Comparison of ENCODE assay signal across 12 mouse cellular contexts in the genomic region with DNA sequence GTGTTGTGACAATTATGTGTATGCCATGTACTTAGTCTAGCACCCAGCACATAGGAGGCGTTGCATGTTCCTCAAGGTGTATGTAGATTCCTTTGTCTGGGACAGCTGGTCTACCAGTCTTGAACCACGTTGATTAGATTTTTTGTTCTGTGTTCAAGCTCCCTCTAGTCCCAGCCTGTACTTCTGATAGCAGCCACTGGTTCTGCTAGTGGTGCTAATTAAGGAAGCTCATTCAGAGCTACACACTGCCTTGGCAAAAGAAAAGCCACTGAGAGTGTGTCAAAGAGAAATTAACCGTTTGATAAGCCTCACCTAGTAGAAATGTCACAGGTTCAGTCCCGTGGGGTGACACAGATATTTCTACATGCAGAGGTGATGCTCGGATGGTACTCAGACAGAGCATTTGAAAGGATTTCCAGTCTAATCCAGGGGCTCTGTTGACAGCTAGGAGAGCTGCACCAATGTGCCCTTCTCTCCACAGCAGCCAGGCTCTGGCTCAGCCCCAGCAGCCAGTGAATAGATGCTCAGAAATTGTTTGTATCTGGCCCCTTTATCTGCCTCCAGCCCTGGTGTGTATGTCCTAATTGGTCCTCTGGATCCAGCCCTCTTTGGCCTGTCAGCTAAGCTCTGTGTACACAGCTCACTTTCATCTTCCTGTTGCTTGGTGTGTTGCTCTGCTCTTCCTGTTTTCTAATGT.
DNase-seq lines count a peak whose midpoint lies in the region; ATAC-seq and TF ChIP-seq lines count a peak whose summit lies in the region.
"Had no signal": no experiment of that assay in that cellular context is flagged by ENCODE, and none has a peak within 500 bp of the region (broad histone marks: within the 10 kb centered on the region; RNA-seq: fewer than 3 reads in every experiment).

No protein-coding gene starts in this region.

- peak; percentile 51 for DNase-seq in Muller cell, postnatal 12 days (ENCODE audit: inconsistent ontology term)
- peak; percentile 66 for DNase-seq in forebrain, embryonic 11.5 days (ENCODE audit: low spot score)
- DNase-seq in layer of hippocampus, adult 8-10 months (ENCODE audit: low spot score in 2 of 2): peak; percentile 68 to 75
- no peak for DNase-seq in heart, postnatal 25 days (ENCODE audit: low spot score)
- DNase-seq in adrenal gland, postnatal 36 days: no peak
- DNase-seq in adrenal gland, postnatal 10 days: no peak
- DNase-seq in kidney, adult 2 months: no peak
- DNase-seq: adrenal gland, adult 8-10 months; kidney, postnatal 14 days had no signal

- no peaks in the 10 kb centered on the region for H3K4me1 ChIP-seq in forebrain, embryonic 11.5 days (replicated peaks; ENCODE audit: control insufficient read depth, insufficient read depth, low read length)
- H3K4me1 ChIP-seq in midbrain, embryonic 15.5 days: peaks cover 11% of the 10 kb centered on the region
- H3K4me1 ChIP-seq in kidney, adult 2 months (ENCODE audit: control insufficient read depth, insufficient read depth, low read length): no peaks in the 10 kb centered on the region
- H3K4me1 ChIP-seq: embryonic facial prominence, embryonic 12.5 days had no signal

- TF ChIP-seq POLR2A in kidney, adult 2 months (IDR thresholded peaks at IDR 0.05; ENCODE audit: low read depth, low read length): no peak

- peak overlapping the region; percentile 47 for H3K27ac ChIP-seq in forebrain, embryonic 11.5 days (ENCODE audit: low read depth, low read length)
- H3K27ac ChIP-seq in midbrain, embryonic 15.5 days: peak overlapping the region; percentile 60
- no peak overlapping the region for H3K27ac ChIP-seq in kidney, adult 2 months (ENCODE audit: insufficient read depth, low read depth, low read length)
- H3K27ac ChIP-seq: embryonic facial prominence, embryonic 12.5 days; heart, embryonic 13.5 days had no signal

- intact Hi-C loops in heart, postnatal 25 days (cut with DNase I): no loop called here

- TF ChIP-seq CTCF in kidney, adult 2 months (conservative IDR thresholded peaks at IDR 0.05; ENCODE audit: insufficient read depth, insufficient read length, low read depth, low read length): no peak

- no peak overlapping the region for H3K9ac ChIP-seq in forebrain, embryonic 11.5 days (ENCODE audit: low read length)
- H3K9ac ChIP-seq in midbrain, embryonic 15.5 days: no peak overlapping the region
- H3K9ac ChIP-seq: embryonic facial prominence, embryonic 12.5 days; heart, embryonic 13.5 days had no signal

- WGBS in forebrain, embryonic 11.5 days: 57% methylated on average over 5 of the region's 5 CpGs
- WGBS in midbrain, embryonic 15.5 days: 57% methylated on average over 5 of the region's 5 CpGs
- 84% methylated on average over 5 of the region's 5 CpGs for WGBS in kidney, adult 2 months

- ATAC-seq in forebrain, embryonic 11.5 days (replicated peaks; ENCODE audit: low FRiP score): peak; percentile 91
- peak; percentile 93 for ATAC-seq in midbrain, embryonic 15.5 days (replicated peaks)

- H3K4me3 ChIP-seq in forebrain, embryonic 11.5 days (ENCODE audit: low read depth, low read length): no peak overlapping the region
- no peak overlapping the region for H3K4me3 ChIP-seq in midbrain, embryonic 15.5 days
- H3K4me3 ChIP-seq in kidney, adult 2 months (ENCODE audit: insufficient read depth, low read depth, low read length): no peak overlapping the region
- H3K4me3 ChIP-seq: embryonic facial prominence, embryonic 12.5 days; heart, embryonic 13.5 days had no signal

- no peaks in the 10 kb centered on the region for H3K27me3 ChIP-seq in forebrain, embryonic 11.5 days (ENCODE audit: control insufficient read depth, insufficient read depth, low read length)
- no peaks in the 10 kb centered on the region for H3K27me3 ChIP-seq in midbrain, embryonic 15.5 days (replicated peaks)
- H3K27me3 ChIP-seq in kidney, adult 2 months (replicated peaks; ENCODE audit: control insufficient read depth, insufficient read depth, low read length): no peaks in the 10 kb centered on the region
- H3K27me3 ChIP-seq: embryonic facial prominence, embryonic 12.5 days; heart, embryonic 13.5 days had no signal

- H3K4me2 ChIP-seq in forebrain, embryonic 11.5 days (ENCODE audit: low read depth, low read length, severe bottlenecking): no peak overlapping the region
- 0 out of 2 replicates have a peak overlapping the region, but pooled peaks have one; percentile 1 for H3K4me2 ChIP-seq in midbrain, embryonic 15.5 days
- H3K4me2 ChIP-seq: embryonic facial prominence, embryonic 12.5 days; heart, embryonic 13.5 days had no signal

- H3K36me3 ChIP-seq in forebrain, embryonic 11.5 days (ENCODE audit: control insufficient read depth, insufficient read depth, low read length): no peaks in the 10 kb centered on the region
- no peaks in the 10 kb centered on the region for H3K36me3 ChIP-seq in midbrain, embryonic 15.5 days (replicated peaks)
- H3K36me3 ChIP-seq in kidney, adult 2 months (ENCODE audit: control insufficient read depth, insufficient read depth, low read length): no peaks in the 10 kb centered on the region
- H3K36me3 ChIP-seq: embryonic facial prominence, embryonic 12.5 days; heart, embryonic 13.5 days had no signal

- no peaks in the 10 kb centered on the region for H3K9me3 ChIP-seq in forebrain, embryonic 11.5 days (ENCODE audit: control insufficient read depth, low read length)
- H3K9me3 ChIP-seq in midbrain, embryonic 15.5 days: no peaks in the 10 kb centered on the region
- H3K9me3 ChIP-seq: embryonic facial prominence, embryonic 12.5 days; heart, embryonic 13.5 days had no signal

Comparison
In these comparisons a context has a peak if more than half of its experiments do, and no peak if none do; other contexts are left out.
1. DNase-seq: peak in Muller cell, postnatal 12 days (single experiment), forebrain, embryonic 11.5 days (single experiment) and layer of hippocampus, adult 8-10 months (2 of 2); none in heart, postnatal 25 days (single experiment), adrenal gland, postnatal 36 days (0 of 2), adrenal gland, postnatal 10 days (single experiment) and kidney, adult 2 months (single experiment).